Mouse (Mus musculus) C2C12 (cell line): ENCODE results near the gene Lcor.

Experiments
- CEBPB ChIP-seq: IDR thresholded peaks from one replicate; pipeline ENCODE4 v1.6.1; 2011; ENCODE audit warnings: low read depth, mild to moderate bottlenecking, control low read depth, moderate library complexity
- CTCF ChIP-seq: IDR thresholded peaks from one replicate; pipeline ENCODE4 v1.5.1; 2011; ENCODE audit not compliant: control insufficient read depth, insufficient read depth, insufficient read length
- FOSL1 ChIP-seq: IDR thresholded peaks from one replicate; pipeline ENCODE4 v1.8.0; 2011; ENCODE audit warnings: mild to moderate bottlenecking, low read length; ENCODE audit not compliant: poor library complexity, insufficient read depth, severe bottlenecking
- MAX ChIP-seq: IDR thresholded peaks from one replicate; pipeline ENCODE4 v1.6.1; 2011; ENCODE audit warnings: mild to moderate bottlenecking, control low read depth
- MYOD1 ChIP-seq: IDR thresholded peaks from one replicate; pipeline ENCODE4 v1.6.1; 2011; ENCODE audit warnings: low read depth; ENCODE audit not compliant: control insufficient read depth, insufficient read length
- MYOG ChIP-seq: IDR thresholded peaks from one replicate; pipeline ENCODE4 v1.6.1; 2011; ENCODE audit not compliant: control insufficient read depth, insufficient read length; ENCODE audit errors: extremely low read depth
- USF1 ChIP-seq: IDR thresholded peaks from one replicate; pipeline ENCODE4 v1.6.1; 2011; ENCODE audit warnings: low read depth, mild to moderate bottlenecking, control low read depth, moderate library complexity

DNA sequence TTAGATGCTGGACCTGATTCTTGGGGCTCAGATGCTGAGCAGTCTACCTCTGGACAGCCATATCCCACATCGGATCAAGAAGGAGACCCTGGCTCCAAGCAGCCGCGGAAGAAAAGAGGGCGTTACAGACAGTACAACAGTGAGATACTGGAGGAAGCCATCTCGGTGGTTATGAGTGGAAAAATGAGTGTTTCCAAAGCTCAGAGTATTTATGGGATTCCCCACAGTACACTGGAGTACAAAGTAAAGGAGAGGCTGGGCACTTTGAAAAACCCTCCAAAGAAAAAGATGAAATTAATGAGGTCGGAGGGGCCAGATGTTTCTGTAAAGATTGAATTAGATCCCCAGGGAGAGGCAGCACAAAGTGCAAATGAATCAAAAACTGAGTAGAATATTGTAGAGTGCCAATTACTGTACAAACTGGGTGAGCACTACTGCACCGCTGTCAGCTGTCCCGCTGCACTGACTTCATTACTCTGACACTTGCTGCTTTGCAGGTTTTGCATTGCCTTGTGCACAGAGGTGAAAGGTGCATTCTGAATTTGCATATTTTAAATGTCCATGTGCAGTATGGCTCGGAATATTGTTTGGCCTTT, 76.6 kb downstream of the Lcor start:
- TF ChIP-seq CTCF (no peak), MAX (no peak), USF1 (no peak), MYOG (no peak), CEBPB (no peak), FOSL1 (no peak), MYOD1 (no peak)
